Mouse (Mus musculus) heart, adult 2 months (tissue): ENCODE results near the gene Gm20388.

Experiments
- CTCF ChIP-seq: fragments of 200-600 bp; IDR thresholded peaks from 2 replicates; pipeline ENCODE4 v1.8.1; 2022; ENCODE audit warnings: antibody characterized with exemption, mild to moderate bottlenecking, moderate library complexity
- EP300 ChIP-seq: fragments of 200-500 bp; IDR thresholded peaks from 2 replicates; pipeline ENCODE4 v1.6.1; 2011; ENCODE audit warnings: low read depth, low read length, control low read depth; ENCODE audit not compliant: insufficient read depth

- TF ChIP-seq EP300, result no peak
- no peak for TF ChIP-seq CTCF
These were observed 3215.7 kb downstream of the Gm20388 start for GRCm38 (mm10) chr8:123126193-123126816.
